Mouse (Mus musculus) v-Abl transformed pro-B cells (cell line): ENCODE results near the gene Rgs12.

ENCODE experiments used
- in situ Hi-C, 2 experiments: fragments of 400-800 bp; cut with MboI; formaldehyde crosslinking; loops; one replicate each; pipeline ENCODE4 v1.15.1; 2025; ENCODE audit not compliant: unreplicated experiment in 2 of 2

The Rgs12 gene

GRCm38 (mm10) chr5:34948861-34949760 is at the start of gene Rgs12:
TSS of gene Rgs12 (plus strand) at chr5:34949445.
- in situ Hi-C loops = no loop called here

- in situ Hi-C loops = loop anchor here in 1 of 2 experiments (25.0 kb wide), 1 partner anchor 612 kb away; no protein-coding TSS in a partner anchor
Observed at GRCm38 (mm10) chr5:34899787-34900469, 49.3 kb upstream of the Rgs12 start.

GRCm38 (mm10) chr5:34902371-34902770 is 46.9 kb upstream of the Rgs12 start:
- in situ Hi-C loops = loop anchor here in 1 of 2 experiments (25.0 kb wide), 1 partner anchor 610 kb away; no protein-coding TSS in a partner anchor

GRCm38 (mm10) chr5:34902811-34903385 is 46.3 kb upstream of the Rgs12 start:
- in situ Hi-C loops = loop anchor here in 1 of 2 experiments (25.0 kb wide), 1 partner anchor 609 kb away; no protein-coding TSS in a partner anchor

GRCm38 (mm10) chr5:34904412-34904811 is 44.8 kb upstream of the Rgs12 start:
- in situ Hi-C loops = loop anchor here in 1 of 2 experiments (25.0 kb wide), 1 partner anchor 608 kb away; no protein-coding TSS in a partner anchor

- in situ Hi-C loops = loop anchor here in 1 of 2 experiments (25.0 kb wide), 1 partner anchor 605 kb away; no protein-coding TSS in a partner anchor
Observed at GRCm38 (mm10) chr5:34907230-34907629, 42.0 kb upstream of the Rgs12 start.

GRCm38 (mm10) chr5:34907910-34908725 is 41.1 kb upstream of the Rgs12 start, which contains the start of gene Msantd1:
TSS of gene Msantd1 (plus strand) at chr5:34908012.
- in situ Hi-C loops = loop anchor here in 1 of 2 experiments (25.0 kb wide), 1 partner anchor 604 kb away; no protein-coding TSS in a partner anchor

GRCm38 (mm10) chr5:34908726-34909633 is 40.3 kb upstream of the Rgs12 start:
- in situ Hi-C loops = loop anchor here in 1 of 2 experiments (25.0 kb wide), 1 partner anchor 603 kb away; no protein-coding TSS in a partner anchor

- in situ Hi-C loops = loop anchor here in 1 of 2 experiments (25.0 kb wide), 1 partner anchor 602 kb away; no protein-coding TSS in a partner anchor
Observed at GRCm38 (mm10) chr5:34909634-34910503, 39.4 kb upstream of the Rgs12 start.

- in situ Hi-C loops = loop anchor here in 1 of 2 experiments (25.0 kb wide), 1 partner anchor 602 kb away; no protein-coding TSS in a partner anchor
Observed at GRCm38 (mm10) chr5:34910504-34910815, 38.8 kb upstream of the Rgs12 start.

GRCm38 (mm10) chr5:34915801-34916200 is 33.4 kb upstream of the Rgs12 start:
- in situ Hi-C loops = loop anchor here (5.0 to 25.0 kb wide), 2 partner anchors 126 to 596 kb away; partner anchors contain the start of gene Hgfac (in 2 of the 2)

GRCm38 (mm10) chr5:34917234-34917655 is 32.0 kb upstream of the Rgs12 start:
- in situ Hi-C loops = loop anchor here (5.0 to 25.0 kb wide), 2 partner anchors 125 to 595 kb away; partner anchors contain the start of gene Hgfac (in 2 of the 2)

GRCm38 (mm10) chr5:34918785-34919184 is 30.5 kb upstream of the Rgs12 start:
- in situ Hi-C loops = loop anchor here (5.0 to 25.0 kb wide), 2 partner anchors 124 to 594 kb away; partner anchors contain the start of gene Hgfac (in 2 of the 2)

- in situ Hi-C loops = loop anchor here in 1 of 2 experiments (25.0 kb wide), 1 partner anchor 590 kb away; no protein-coding TSS in a partner anchor
Observed at GRCm38 (mm10) chr5:34922531-34922930, 26.7 kb upstream of the Rgs12 start.

GRCm38 (mm10) chr5:34923920-34924319 is 25.3 kb upstream of the Rgs12 start:
- in situ Hi-C loops = loop anchor here in 1 of 2 experiments (25.0 kb wide), 1 partner anchor 588 kb away; no protein-coding TSS in a partner anchor

- in situ Hi-C loops = loop anchor here in 1 of 2 experiments (25.0 kb wide), 1 partner anchor 588 kb away; no protein-coding TSS in a partner anchor
Observed at GRCm38 (mm10) chr5:34924519-34924918, 24.7 kb upstream of the Rgs12 start.

- in situ Hi-C loops = no loop called here
Observed at GRCm38 (mm10) chr5:34927648-34928047, 21.6 kb upstream of the Rgs12 start.
